Mouse (Mus musculus) T-helper 17 cell (primary cell): ENCODE measurements around the gene Rgs6.

Source experiments
- in situ Hi-C, 2 experiments: fragments of 300-600 bp; cut with MboI, MseI; formaldehyde crosslinking; loops; 1 replicate in 1 of 2; 2 replicates in 1 of 2; pipeline ENCODE4 v1.15.1; 2025; ENCODE audit warnings: high pct_unique_total_duplicates in 2 of 2

Gene Rgs6

GRCm38 (mm10) chr12:83018005-83018404, 429.9 kb downstream of the Rgs6 start:
- in situ Hi-C loops = loop anchor here (5.0 to 10.0 kb wide), 3 partner anchors 311 to 523 kb away; no protein-coding TSS in a partner anchor

DNA sequence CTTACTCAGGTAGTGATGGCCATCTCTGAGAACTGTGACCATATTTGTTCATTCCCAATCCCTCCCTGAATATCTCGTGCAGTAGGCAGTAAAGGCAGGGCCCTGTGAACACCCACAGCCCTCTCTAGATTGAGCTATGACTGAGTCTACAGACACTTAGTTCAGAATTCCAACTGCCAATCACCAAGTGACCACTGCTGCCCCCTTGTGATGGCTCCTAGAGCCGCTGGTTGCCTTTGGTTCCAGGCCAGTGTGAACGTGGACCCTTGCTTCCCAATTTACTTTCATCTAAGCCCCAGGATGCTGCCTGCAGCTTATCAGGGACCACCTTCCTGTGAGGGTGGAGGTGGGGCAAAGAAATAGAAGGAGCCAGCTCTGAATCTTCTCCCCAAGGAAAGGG, 438.9 kb downstream of the Rgs6 start:
- in situ Hi-C loops = no loop called here

- in situ Hi-C loops = no loop called here
Observed at GRCm38 (mm10) chr12:83033171-83033835, 445.2 kb downstream of the Rgs6 start.

DNA sequence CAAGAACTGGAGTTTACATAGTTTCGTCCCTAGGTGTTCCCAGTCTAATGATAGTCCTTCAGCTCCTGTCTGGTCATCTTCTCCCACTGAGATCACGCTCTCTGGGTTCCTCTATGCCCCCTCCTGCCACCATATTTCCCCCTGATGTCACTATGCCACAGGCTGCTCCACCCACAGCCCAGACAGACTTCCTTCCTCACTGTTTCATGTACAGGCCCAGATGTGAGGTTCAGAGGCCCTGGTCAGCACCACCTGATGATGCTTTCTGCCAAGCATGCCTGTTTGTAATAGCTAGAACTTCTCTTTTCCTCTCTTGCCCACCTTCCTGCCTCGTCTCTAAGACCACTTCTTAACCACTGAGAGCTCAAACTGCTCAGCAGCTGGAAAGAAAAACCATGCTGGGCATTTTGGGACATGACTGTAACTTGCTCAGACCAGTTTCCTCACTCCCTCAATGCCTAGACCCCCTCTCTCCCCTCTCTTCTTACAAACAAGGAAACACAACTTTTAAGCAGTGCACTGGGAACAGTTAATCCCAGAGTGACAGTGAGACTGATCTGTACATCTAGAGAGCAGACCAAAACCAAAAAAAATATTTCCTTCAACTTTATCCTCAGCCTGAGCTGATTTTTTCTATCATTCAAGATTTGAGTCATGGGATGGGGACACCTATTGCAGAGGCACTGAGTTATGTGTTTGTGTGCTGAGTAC, 446.9 kb downstream of the Rgs6 start:
- in situ Hi-C loops = no loop called here

DNA sequence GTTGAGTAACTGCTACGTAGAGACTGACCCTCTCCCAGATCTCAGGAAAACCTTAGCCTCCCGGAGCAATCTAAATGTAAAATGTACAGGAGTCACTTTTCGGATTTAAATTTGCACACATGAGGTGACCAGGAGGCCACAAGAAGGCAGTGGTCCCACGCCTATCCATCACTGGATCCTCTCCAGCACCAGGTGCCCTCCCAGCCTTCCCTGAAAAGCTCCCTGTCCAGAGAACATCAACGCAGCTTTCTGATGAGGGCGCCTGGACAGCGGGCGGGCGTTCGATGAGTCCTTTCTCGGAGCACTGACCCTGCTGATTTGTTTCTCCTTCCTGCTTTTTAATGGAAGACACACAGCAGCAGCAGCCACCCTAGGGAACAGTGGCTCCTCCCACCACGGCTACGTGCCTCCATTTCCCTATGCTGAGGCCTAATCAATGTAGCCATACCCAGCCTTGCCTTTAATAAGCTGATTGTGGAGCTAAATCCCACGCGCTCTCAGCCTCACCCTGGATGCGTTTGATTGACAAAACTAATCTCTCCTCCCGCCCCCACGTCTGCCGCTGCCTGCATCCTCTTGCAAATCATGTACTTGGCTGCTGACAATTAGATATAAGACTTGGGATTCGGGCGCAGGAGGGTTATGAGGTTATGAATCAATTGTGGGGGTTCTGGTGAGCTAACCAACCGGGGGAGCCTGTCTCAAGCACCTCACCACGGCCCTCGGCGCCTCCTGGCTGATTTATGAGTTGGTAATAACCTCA, 449.9 kb downstream of the Rgs6 start:
- in situ Hi-C loops = no loop called here

- in situ Hi-C loops = no loop called here
Observed at GRCm38 (mm10) chr12:83038779-83039178, 450.7 kb downstream of the Rgs6 start.

DNA sequence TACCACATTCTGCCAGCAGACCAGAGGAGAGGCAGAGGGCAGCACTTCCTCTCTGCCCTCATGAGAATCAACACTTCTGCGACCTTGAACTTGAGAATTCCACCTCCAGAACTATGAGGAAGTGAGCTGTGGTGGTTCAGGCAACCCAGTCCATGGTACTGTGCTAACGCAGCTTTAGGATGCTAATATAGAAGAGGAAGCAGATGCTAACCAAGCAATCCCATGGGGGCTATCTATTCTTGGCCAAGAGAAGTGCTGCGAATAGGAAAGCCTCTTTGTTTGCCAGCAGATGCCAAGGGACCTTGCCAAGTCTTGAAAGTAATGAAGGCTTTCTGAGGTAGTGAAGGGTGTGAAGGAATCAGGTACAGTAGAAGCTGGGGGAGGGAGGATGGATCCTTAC, 451.8 kb downstream of the Rgs6 start:
- in situ Hi-C loops = no loop called here

DNA sequence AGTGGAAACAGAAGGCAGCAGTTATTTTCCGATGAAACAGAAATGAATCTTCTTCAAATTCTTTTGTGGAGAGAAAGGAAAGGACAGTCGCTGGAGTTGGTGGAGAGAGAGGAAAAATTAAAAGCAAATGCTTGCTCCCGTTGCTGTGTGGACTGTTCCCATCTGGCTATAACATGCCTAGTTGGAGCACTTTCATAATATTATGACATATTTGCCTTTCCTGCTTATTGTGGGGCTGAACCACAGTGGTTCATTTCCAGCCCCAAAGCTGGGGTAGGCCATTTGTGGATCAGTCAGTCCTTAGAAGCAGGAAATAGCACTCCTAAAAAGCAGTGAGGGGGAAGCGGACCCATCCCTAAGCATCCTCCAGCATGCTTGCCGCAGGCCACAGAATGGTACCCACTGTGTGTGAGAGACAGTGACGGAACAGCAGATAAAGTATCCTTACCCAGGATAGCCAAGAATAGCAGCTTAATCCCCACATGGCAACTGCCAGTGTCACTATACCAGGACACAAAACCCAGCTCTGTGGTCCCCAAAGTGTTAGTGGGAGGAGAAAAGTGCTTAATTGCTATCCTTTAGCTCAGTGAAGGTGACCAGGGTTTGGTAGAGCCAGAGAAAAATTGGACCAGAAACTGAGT, 456.0 kb downstream of the Rgs6 start:
- in situ Hi-C loops = no loop called here

DNA sequence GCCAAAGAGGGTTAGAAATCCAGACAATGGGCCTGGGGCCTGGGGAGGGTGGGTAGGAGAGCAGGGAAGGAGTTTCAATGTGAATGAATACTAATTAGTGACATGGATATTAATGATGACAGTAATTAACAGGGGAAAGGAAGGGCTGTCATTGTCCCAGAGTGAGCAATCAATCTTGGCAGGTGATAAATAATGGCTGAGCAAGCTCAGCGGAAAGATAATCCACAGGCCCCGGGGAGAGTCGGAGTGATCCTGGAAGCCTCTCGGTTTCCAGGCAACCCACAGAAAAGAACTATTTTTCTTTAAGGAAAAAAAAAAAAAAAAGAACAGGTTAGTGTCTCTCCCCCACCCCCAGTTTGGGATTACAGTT, 456.5 kb downstream of the Rgs6 start:
- in situ Hi-C loops = no loop called here

DNA sequence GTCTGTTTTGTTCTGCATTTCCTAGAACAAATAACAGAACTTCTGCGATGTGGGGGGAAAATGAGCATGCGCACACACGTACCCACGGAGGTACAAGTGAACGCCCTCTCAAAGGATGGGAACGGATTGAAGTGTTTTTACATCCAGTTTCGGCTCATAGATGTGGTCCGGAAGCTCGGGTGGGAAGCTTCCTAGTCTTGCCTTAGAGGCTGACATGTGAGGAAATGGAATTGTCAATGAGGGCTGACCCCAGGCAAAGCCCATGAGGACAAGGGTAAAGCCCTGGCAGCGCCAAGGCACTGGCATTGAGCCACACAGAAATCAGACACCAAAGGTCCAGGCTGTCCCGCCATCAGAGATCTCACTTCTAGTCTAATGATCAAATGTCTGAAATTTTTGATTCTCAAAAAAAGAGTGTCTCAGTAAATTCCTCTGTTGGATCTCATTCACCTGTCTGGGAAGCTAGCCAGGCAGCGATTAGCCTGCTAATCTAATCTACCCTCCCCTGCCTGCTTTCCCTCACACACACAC, 457.0 kb downstream of the Rgs6 start:
- in situ Hi-C loops = no loop called here

- in situ Hi-C loops = no loop called here
Observed at GRCm38 (mm10) chr12:83046734-83047133, 458.6 kb downstream of the Rgs6 start.

DNA sequence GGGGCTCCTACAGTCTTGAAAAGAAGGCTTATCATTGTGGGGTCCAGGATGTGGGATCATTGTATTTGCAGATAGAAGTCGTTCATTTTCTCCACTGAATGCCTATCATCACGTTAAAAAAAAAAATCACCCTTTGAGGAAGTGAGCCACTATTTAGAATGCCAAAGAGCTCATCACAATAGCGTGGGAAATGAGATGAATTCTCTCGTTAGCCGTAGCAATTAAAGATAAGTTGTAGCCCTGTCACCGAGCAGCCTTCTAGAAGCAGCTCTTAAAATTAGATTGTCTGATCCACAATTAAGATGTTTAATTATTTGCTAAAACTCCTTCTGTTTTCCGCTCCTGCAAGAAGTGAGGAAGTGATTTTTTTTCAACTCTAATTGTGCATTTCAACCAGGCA, 459.6 kb downstream of the Rgs6 start:
- in situ Hi-C loops = no loop called here

- in situ Hi-C loops = no loop called here
Observed at GRCm38 (mm10) chr12:83050514-83050913, 462.4 kb downstream of the Rgs6 start.

GRCm38 (mm10) chr12:83052391-83052790, 464.3 kb downstream of the Rgs6 start:
- in situ Hi-C loops = no loop called here

- in situ Hi-C loops = no loop called here
Observed at GRCm38 (mm10) chr12:83055690-83056089, 467.6 kb downstream of the Rgs6 start.

- in situ Hi-C loops = no loop called here
Observed at GRCm38 (mm10) chr12:83066426-83066825, 478.3 kb downstream of the Rgs6 start.

GRCm38 (mm10) chr12:83070848-83071247, 482.8 kb downstream of the Rgs6 start:
- in situ Hi-C loops = no loop called here

DNA sequence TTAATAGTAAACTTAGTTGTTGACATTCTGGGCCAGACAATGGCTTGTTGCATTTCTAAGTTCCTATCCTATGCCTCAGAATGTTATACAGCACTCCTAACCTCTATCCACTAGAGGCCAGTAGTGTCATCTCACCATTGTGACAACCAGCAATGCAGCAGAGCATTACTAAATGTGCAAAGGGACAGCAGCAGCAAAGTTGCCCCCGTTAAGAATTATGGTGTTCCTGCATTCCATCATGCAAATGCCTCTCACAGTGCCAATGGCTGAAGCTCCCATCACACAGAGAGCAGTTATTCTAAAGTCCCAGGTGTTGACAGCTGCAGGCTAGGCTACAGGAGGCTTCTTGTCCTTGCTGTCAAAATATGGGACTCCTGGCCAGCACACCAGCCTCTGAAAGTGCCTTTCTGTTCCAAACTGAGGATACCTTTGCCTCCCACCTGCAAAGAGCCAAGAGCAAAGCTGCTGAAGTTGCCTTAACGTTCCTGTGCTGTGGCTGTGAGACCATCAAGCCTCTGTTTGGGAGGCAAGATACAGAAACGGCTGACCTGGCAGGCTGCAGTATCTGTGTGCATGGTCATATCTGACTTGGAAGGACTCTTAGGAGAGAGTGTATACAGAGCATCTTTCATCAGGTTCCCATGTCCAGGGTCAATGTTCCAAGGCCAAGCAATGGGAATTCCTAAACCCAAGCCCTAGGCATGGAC, 484.2 kb downstream of the Rgs6 start:
- in situ Hi-C loops = no loop called here

- in situ Hi-C loops = no loop called here
Observed at GRCm38 (mm10) chr12:83072951-83073878, 485.1 kb downstream of the Rgs6 start.

DNA sequence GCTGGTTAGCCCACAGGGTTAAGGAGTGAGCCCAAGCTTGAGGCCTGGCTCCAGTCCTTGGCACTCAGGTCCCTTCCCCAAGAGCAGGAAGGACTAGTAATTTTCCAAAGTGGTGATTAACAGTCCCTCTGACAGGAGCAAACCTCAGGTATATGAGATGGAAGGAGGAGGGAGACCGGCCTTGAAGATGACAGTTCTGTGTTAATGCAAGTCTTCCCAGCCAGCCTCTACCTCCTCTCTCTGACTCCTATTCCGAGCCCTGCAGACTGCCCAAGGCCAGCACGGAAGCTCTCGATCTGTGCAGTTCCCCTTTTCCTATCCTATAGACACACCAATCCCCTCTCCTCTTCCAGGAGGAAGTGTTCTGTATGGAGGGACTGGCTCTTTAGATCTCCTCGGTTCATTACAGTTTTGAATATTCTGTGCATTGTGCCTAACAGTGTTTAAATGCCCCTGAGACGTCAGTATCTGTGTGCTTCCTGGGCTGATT, 485.8 kb downstream of the Rgs6 start:
- in situ Hi-C loops = no loop called here
